Mouse (Mus musculus): ENCODE results near the gene Smarcd1.

DNA sequence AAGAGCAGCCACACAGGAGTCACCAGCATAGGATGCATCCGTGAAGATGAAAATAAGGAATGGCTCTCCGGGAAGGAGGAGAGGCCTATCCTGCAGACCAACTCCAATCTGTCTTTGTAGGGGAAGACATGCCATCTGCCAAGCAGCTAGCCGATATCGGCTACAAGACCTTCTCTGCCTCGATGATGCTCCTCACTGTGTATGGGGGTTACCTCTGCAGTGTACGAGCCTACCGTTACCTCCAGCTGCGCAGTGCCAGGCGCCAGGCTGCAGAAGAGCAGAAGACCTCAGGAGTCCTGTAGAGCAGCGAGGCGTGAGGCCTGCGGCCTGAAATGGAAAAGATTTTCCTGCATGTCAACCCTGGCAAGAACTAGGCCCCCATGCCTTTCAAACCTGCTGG is 25.6 kb downstream of the Smarcd1 start:
- TF ChIP-seq EP300 (IDR thresholded peaks at IDR 0.05; ENCODE audit: insufficient read depth, low read depth, low read length) (no peak), CTCF (IDR thresholded peaks at IDR 0.05) (no peak)
